Mouse (Mus musculus) layer of hippocampus, adult 2 months (tissue): ENCODE results near the gene Hp. TPM values are rescaled to one million over a fixed set of nuclear protein-coding genes. Genes with fewer than 3 reads are reported as not detected.

Experiments
- DNase-seq, 2 experiments: peaks; one replicate each; pipeline ENCODE4 v3.0.0; 2022; ENCODE audit warnings: low spot score in 2 of 2
- H3K27ac ChIP-seq: fragments of 200-600 bp; 2 replicates; pipeline ENCODE4 v1.8.1; 2022
- H3K4me3 ChIP-seq: fragments of 200-600 bp; 2 replicates; pipeline ENCODE4 v1.8.1; 2022; ENCODE audit warnings: mild to moderate bottlenecking
- CTCF ChIP-seq: fragments of 200-600 bp; conservative IDR thresholded peaks from 2 replicates; pipeline ENCODE4 v1.8.1; 2022; ENCODE audit warnings: antibody characterized with exemption, mild to moderate bottlenecking, moderate library complexity
- total RNA-seq, 2 experiments: library from RNA; stranded (reverse); gene quantifications; 2 replicates each; pipeline ENCODE4 v1.2.3; 2021

Hp gene
- total RNA-seq, 2 experiments from 2014 or later = not detected

GRCm38 (mm10) chr8:109590901-109591300 lies 11.9 kb upstream of the Hp start:
- Histone ChIP-seq H3K4me3 (no peak overlapping the region), H3K27ac (no peak overlapping the region)
- no peak for DNase-seq
- TF ChIP-seq CTCF = no peak

- no peak for DNase-seq
- no peak for TF ChIP-seq CTCF
- Histone ChIP-seq H3K27ac (no peak overlapping the region), H3K4me3 (no peak overlapping the region)
Measured at GRCm38 (mm10) chr8:109586972-109587504, 8.1 kb upstream of the Hp start.

GRCm38 (mm10) chr8:109585652-109586051 lies 6.7 kb upstream of the Hp start:
- Histone ChIP-seq H3K4me3 (no peak overlapping the region), H3K27ac (no peak overlapping the region)
- TF ChIP-seq CTCF = no peak
- no peak for DNase-seq

- TF ChIP-seq CTCF = no peak
- no peak for DNase-seq
- no peak overlapping the region for H3K4me3 ChIP-seq
- no peak overlapping the region for H3K27ac ChIP-seq
Measured at GRCm38 (mm10) chr8:109584830-109585229, 5.9 kb upstream of the Hp start.

GRCm38 (mm10) chr8:109584293-109584692 lies 5.3 kb upstream of the Hp start:
- no peak for DNase-seq
- Histone ChIP-seq H3K27ac (no peak overlapping the region), H3K4me3 (no peak overlapping the region)
- no peak for TF ChIP-seq CTCF

GRCm38 (mm10) chr8:109576311-109576710 lies 2.7 kb downstream of the Hp start:
- no peak for TF ChIP-seq CTCF
- Histone ChIP-seq H3K27ac (no peak overlapping the region), H3K4me3 (no peak overlapping the region)
- no peak for DNase-seq

GRCm38 (mm10) chr8:109571139-109571538 lies 7.8 kb downstream of the Hp start:
- no peak for TF ChIP-seq CTCF
- DNase-seq = no peak
- no peak overlapping the region for H3K4me3 ChIP-seq
- no peak overlapping the region for H3K27ac ChIP-seq

GRCm38 (mm10) chr8:109565498-109566333 lies 13.3 kb downstream of the Hp start, which contains the start of the genes Dhx38 and Txnl4b:
Dhx38 (minus strand) TSS chr8:109565861.
Txnl4b (plus strand) TSS chr8:109565892.
- no peak for TF ChIP-seq CTCF
- H3K4me3 ChIP-seq = peak within 1 kb of the TSS; percentile 71
- DNase-seq = peak; percentile 98 to 99
- peak within 1 kb of the TSS; percentile 95 for H3K27ac ChIP-seq

GRCm38 (mm10) chr8:109564766-109565165 lies 14.2 kb downstream of the Hp start:
- DNase-seq = no peak
- TF ChIP-seq CTCF = no peak
- Histone ChIP-seq H3K4me3 (peak overlapping the region; percentile 71), H3K27ac (peak overlapping the region; percentile 95)

GRCm38 (mm10) chr8:109563881-109564280 lies 15.1 kb downstream of the Hp start:
- DNase-seq = no peak

GRCm38 (mm10) chr8:109551663-109552062 lies 27.3 kb downstream of the Hp start:
- H3K4me3 ChIP-seq = no peak overlapping the region
- H3K27ac ChIP-seq = no peak overlapping the region
- DNase-seq = no peak
- TF ChIP-seq CTCF = peak; percentile 81

More at GRCm38 (mm10) chr8:109563881-109564280, 15.1 kb downstream of the Hp start:
- TF ChIP-seq CTCF = no peak
- no peak overlapping the region for H3K27ac ChIP-seq
- H3K4me3 ChIP-seq = no peak overlapping the region

GRCm38 (mm10) chr8:109544049-109544448 lies 34.9 kb downstream of the Hp start:
- Histone ChIP-seq H3K27ac (no peak overlapping the region), H3K4me3 (no peak overlapping the region)
- TF ChIP-seq CTCF = no peak
- DNase-seq = no peak

GRCm38 (mm10) chr8:109542748-109543519 lies 36.0 kb downstream of the Hp start:
- Histone ChIP-seq H3K4me3 (no peak overlapping the region), H3K27ac (0 out of 2 replicates have a peak overlapping the region, but pooled peaks have one; percentile 19)
- peak in 1 of 2 experiments; percentile 13 for DNase-seq
- TF ChIP-seq CTCF = no peak
